Mouse (Mus musculus) brain, embryonic 14.5 days (tissue): ENCODE measurements around the gene Hoxa5.

Experiments
- CTCF ChIP-seq: fragments of 200-500 bp; IDR thresholded peaks from 2 replicates; pipeline ENCODE4 v1.5.1; 2012; ENCODE audit warnings: inconsistent platforms, mild to moderate bottlenecking, moderate library complexity, borderline replicate concordance; ENCODE audit not compliant: insufficient read depth, insufficient read length; ENCODE audit errors: extremely low read depth
- POLR2A ChIP-seq: fragments of 200-500 bp; IDR thresholded peaks from 2 replicates; pipeline ENCODE4 v1.6.1; 2012; ENCODE audit warnings: mild to moderate bottlenecking, inconsistent platforms, borderline replicate concordance; ENCODE audit not compliant: poor library complexity, insufficient read depth, insufficient read length, severe bottlenecking; ENCODE audit errors: extremely low read depth

DNA sequence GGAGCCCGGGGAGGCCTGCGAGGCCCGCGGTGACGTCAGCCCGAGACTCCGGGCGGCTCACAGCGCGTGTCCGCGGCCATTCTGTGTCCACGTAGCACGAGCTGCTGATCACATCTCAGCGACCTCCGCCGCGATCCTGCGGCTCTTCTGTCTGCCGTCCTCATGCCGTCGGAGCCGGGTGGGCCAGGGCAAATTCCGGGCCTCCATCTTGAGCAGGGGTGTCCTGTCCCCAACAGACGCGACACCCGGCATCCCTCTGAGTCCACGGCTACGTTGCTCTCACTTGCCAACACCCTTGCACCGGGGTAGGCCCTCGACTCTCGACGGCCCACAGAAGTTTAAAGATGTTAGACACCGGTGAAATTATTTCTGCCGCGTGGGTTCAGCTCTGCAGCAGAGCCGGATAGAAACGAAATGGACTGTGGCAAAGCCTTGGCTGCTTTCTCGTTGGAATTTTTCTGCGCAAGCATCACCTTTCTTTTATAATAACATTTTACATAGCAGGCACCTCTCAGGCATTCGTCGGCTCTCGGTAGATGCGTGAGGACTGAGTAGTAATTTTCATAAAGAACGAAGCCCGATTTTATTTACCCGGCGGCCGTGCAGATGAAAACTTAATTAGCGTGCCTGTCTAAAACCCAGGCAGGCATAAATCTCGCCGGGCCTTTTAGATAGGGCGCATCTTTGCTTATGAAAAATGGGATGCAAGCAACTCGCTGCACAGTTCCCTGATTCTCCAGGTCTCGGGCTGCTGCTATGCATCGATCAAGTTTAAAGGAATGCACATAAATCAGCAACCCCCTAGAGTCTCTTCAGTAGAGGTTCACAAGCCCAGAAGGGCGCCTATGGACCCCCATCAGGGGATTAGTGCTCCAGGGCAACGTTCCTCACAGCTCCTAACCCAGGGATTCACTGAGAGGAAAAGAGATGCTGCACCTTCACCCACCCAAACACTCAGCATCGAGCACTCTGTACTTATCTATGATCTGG, 49.4 kb upstream of the Hoxa5 start:
- TF ChIP-seq CTCF (no peak), POLR2A (no peak)
